Mouse (Mus musculus): ENCODE data around the gene Tnnc1.

- TF ChIP-seq POLR2A (IDR thresholded peaks at IDR 0.05; ENCODE audit: low read depth, low read length) (no peak), CTCF (IDR thresholded peaks at IDR 0.05; ENCODE audit: extremely low read depth, insufficient read depth, insufficient read length, insufficient replicate concordance) (no peak)
Observed at GRCm38 (mm10) chr14:31166827-31167226, 41.3 kb upstream of the Tnnc1 start.

All from spleen, adult 2 months (tissue).